Mouse (Mus musculus) left cerebral cortex, postnatal 4 days (tissue): ENCODE measurements at regions not wholly inside any gene's neighbourhood (a gene's known extent, or its start where the extent isn't known, plus 50 kb on each side); places are given as distances from the start of the nearest gene placed in this dataset.

Source experiments
- DNase-seq: peaks from one replicate; pipeline ENCODE4 v3.0.0-alpha.2; 2022
- intact Hi-C: fragments of 180-260 bp; cut with DNase I; formaldehyde crosslinking; loops from one replicate; pipeline ENCODE4 v1.15.1; 2025

- intact Hi-C loops: loop anchor here (10.0 kb wide), 1 partner anchor 1595 kb away; no protein-coding TSS in a partner anchor
- no peak for DNase-seq
Observed at GRCm38 (mm10) chr7:77990150-77990549, 747.7 kb downstream of the Ntrk3 start.

GRCm38 (mm10) chr7:77988177-77988576, 749.6 kb downstream of the Ntrk3 start:
- intact Hi-C loops: no loop called here
- DNase-seq: no peak

DNA sequence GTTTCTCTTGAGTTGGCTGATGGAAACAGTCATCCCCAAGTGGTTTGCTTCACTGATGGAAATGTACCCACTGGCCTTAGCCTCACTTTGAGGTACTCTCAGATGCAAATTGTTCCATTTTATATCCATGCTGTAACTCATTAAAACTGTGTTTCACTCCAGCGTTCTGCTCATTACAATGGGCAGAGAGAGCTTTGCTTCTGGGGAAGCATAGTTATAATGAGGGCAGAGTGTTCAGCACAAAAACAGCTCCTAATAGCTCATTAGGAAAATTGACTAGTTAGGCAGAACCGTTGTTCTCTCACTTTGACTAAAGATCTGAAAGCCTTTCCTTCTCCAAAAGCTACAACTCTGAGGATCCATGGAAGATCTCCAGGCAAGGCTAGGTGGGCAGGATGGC, 771.2 kb downstream of the Ntrk3 start:
- intact Hi-C loops: no loop called here
- no peak for DNase-seq

GRCm38 (mm10) chr7:77933366-77933765, 804.4 kb downstream of the Ntrk3 start:
- DNase-seq: no peak

DNA sequence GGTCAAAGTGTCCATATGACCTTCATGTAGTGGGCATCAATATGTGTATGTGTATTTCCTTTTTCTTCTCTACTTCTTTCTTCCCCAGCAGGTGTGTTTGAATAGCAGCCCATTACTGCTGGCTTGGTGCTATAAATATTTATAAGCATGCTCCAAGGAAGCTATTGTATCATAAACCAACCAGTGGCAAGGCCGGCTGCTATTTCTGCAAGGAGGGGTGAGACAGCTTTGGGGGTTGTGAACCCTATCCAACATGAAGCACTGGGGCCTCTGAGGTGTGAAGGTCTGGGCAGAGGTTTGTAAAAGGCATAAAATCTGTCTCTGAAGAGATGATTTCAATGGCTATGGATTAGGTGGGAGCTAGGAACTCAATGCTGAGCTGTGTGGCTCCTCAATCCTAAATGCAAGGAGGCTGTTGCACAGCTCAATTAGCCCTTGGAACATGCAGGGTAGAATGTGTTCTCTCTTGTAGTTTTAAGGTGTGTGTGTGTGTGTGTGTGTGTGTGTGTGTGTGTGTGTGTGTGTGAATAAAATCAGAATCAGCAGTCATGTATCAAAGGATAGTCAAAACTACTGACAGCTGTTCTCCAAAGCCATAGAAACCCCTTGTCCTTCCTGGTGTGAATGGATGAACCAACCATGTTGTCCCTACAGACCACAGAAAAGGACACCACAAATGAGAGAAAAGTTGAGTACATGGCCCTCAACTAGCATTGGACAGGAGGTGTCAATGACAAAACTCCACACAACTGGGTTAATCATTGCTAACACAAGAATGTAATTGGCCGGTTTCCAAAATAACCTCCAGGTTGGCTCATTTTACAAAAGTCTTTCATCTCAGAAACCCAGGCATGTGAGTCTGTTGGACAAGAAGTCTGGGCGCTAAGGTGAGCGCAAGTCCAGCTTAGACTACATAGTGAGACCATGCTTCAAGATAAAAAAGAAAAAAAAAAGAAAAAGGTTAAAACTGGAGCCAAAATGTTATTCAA, 809.0 kb downstream of the Ntrk3 start:
- DNase-seq: no peak
- intact Hi-C loops: no loop called here

More at GRCm38 (mm10) chr7:77933366-77933765, 804.4 kb downstream of the Ntrk3 start:
- intact Hi-C loops: no loop called here

DNA sequence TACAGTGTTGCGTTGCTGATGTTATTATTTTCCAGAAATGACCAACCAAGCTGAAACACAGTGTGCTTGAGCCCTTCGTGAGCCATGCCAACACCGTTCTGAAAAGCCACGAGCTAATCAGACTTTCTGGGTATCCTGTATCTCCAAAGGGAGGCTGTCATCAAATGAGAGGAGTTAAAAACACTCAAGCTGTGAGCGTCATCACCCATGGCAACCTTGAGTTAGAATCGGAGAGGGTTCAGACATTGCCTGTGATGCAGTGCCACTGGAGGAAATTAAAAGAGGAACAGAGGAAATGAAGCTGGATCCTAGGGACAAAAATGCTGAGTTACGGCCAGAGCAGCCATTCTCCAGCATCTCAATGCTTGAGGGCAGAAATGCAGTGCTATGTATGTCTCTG, 838.6 kb downstream of the Ntrk3 start:
- DNase-seq: peak; percentile 15
- intact Hi-C loops: no loop called here

DNA sequence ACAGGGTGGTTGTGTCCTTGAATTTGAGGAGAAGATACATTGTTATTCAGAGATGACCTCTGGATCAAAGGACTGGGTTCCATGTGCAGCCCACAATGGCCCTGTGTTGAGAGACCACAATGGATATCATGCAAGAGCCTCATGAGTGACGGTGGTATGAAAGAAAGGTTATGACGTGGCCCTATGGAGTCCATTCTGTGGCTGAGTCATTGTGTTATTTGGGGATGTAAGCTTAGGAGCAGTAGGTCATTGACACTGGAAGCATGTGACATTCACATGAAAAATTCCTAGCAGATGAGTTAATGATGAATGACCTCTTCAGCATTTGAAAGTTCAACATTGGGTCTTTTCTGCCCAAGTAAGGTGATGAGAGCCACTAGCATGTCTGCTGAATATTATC, 849.3 kb downstream of the Ntrk3 start:
- DNase-seq: no peak
- intact Hi-C loops: no loop called here

DNA sequence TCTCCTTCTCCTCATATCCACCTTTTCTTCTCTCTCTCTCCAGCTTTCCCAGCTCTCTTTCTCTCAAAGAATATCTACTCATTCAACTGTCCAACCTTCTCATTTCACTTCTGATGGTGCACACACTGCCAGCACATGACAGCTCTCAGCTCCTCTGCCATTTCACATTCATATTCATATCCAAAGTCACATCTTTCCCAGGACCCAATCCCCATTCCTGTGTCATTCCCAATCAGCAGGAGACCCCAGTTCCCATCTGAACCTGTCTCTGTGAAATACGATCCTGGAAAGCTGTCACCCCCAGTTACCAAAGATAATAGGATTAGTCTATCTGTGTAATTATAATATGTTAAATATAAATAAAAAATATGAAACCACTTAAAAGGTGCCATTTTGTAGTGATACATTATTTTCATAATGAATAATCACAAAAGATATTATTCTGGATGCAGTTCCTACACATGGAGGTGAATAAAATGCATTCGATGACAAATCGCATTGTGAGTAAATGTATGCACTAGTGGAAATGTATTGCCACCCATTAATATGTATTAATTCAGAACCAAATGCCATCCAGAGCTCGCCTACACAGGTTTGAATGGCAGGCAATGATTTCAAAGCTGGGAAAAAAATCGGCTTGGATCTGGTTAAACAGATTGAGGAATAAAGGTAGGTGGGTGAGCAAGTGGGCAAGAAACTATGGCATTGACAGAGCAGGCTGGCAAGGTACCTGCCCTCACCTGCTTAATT, 855.0 kb downstream of the Ntrk3 start:
- intact Hi-C loops: no loop called here
- DNase-seq: no peak

- peak; percentile 2 for DNase-seq
- intact Hi-C loops: no loop called here
Observed at GRCm38 (mm10) chr7:77867518-77867917, 870.3 kb downstream of the Ntrk3 start.

GRCm38 (mm10) chr7:77861841-77862240, 876.0 kb downstream of the Ntrk3 start:
- peak; percentile 6 for DNase-seq

GRCm38 (mm10) chr7:77858436-77858835, 879.4 kb downstream of the Ntrk3 start:
- intact Hi-C loops: no loop called here
- DNase-seq: no peak

More at GRCm38 (mm10) chr7:77861841-77862240, 876.0 kb downstream of the Ntrk3 start:
- intact Hi-C loops: no loop called here

DNA sequence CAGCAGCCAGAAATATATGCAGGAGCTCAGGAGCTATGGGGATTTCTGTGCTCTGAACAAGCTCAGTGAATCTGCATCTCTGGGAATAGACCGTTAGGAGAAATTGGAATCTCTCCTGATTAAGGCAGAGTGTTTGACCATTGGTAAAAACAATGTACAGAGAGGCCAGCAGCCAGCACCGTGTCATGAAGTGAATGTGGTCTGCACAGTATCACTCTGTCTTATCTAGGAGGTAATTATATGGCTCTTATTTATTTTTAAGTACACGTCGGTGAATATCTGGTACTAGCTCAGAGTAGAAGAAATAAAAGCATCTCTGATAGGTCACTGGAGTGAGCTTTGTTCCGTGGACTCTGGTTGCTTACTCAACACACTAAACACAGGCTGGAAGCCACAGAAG, 879.8 kb downstream of the Ntrk3 start:
- intact Hi-C loops: no loop called here
- no peak for DNase-seq

DNA sequence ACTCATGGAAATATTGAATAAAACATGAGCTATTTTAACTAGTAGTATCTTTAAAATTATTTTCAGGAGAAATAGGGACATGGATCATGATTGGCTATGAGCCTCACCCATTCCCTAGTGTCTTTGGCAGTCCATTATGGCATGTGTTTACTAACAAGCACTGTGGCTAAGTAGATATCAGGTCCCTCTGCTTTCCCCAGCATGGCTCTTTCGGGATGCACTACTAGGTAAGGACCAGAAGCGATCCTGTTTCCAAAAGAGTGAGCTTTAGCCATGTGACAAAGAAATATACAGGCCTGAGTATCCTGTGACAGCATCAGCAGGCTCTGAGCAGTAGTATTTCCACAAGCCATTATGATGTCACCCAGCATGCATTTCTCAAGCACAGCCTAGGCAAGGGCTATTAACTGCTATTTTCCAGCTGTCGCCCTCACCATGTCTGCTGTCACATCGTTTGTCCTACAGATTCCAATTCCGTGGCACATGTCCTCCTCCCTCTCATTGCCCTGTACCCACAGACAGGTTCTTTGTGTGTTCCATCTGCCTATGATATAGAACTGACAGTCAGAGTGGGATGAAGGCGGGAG, 882.1 kb downstream of the Ntrk3 start:
- no peak for DNase-seq

DNA sequence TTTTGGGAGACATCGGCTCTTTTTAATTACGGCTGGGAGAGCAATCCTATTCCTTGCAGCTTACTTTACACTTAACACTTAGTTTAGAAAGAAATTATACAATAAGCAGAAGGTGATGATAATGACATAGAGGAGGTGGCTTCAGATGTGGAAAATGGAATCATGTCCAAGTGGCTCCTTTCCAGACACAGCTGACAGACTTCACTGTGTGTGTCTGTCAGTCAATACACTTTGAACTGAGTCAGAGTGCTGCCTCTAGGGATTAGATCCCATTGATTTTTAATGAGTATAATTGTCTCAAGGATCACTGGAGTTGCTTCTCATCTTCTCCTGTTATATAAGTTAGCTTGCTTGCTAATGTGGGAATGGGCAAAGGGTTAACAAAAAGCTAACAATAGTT, 882.7 kb downstream of the Ntrk3 start:
- intact Hi-C loops: no loop called here
- no peak for DNase-seq

More for the DNA sequence above, 882.1 kb downstream of the Ntrk3 start:
- intact Hi-C loops: no loop called here

DNA sequence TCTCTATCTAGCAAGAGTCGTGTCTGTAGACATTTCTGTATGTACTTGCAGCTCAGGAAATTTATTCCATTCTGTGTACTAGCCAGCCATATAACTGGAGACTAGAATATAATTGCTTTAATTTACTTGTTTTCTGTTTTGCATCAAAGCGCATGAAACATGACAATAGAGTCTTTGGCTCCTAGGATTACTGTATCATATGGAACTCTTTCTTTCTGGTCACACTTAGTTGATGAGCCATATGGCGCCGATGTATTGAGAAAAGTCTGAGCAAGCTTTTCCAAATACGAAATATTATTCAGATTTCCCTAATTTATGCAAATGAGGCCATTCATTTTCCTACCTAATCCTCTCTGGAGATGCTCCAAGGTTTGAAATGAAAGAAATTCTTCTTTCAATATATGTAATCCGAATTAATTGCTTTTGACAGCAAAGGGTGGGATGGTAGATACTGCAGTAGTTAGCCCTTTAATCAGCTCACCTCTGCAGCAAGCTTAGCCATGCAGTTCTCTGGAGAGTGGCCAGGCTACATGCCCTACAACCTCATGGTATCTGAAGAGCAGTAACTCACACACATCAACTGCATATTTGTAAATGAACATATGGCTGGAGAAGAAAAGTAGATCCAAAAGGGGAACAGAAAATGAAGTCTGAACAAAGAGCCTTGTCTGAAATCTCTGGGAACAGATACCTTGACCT, 913.4 kb downstream of the Ntrk3 start:
- no peak for DNase-seq
- intact Hi-C loops: no loop called here

GRCm38 (mm10) chr7:77812052-77812903, 925.5 kb downstream of the Ntrk3 start:
- DNase-seq: no peak
- intact Hi-C loops: no loop called here

- intact Hi-C loops: no loop called here
- DNase-seq: no peak
Observed at GRCm38 (mm10) chr7:77786801-77787200, 951.0 kb downstream of the Ntrk3 start.

DNA sequence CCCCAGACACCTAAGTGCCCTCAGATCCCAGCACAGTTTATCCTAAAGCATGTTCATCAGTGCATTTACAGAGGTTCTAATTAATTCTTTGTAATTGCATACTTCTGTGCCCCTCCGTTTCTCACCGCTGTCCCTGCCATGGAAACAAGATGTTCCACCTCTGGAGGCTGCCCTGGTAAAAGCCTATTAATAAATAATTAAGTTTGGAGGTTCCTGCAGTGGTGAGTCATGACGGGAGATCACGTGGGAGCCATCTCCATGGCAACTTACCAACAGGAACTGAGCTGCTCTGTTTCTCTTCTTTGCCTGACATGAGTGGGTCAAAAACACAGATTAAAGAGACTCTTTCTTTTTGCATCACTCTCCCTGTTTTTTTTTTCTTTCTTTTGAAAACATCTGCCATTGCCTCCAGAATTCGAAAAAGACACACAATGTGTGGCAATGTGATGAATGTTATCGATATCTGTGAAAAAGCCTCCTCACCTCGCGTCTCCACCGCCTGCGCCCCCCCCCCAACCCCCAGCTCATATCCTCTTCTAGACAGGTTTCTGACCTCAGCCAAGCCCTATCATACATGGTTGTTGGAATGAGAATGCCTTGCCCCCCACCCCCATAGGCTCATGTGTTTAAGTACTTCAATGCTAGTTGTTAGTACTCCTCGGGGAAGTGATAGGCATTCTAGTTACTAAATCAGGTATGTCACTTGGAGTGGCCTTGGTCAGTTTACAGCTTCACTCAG, 965.9 kb downstream of the Ntrk3 start:
- intact Hi-C loops: no loop called here
- DNase-seq: peak; percentile 5
